10 mouse cellular contexts compared by ENCODE assay signal in genomic region chr5:31528560-31528959, GRCm38 (mm10). TPM values are rescaled to one million over a fixed set of nuclear protein-coding genes. Genes with fewer than 3 reads are reported as not detected.
DNase-seq lines count a peak whose midpoint lies in the region; ATAC-seq and TF ChIP-seq lines count a peak whose summit lies in the region.
"Had no signal": no experiment of that assay in that cellular context is flagged by ENCODE, and none has a peak within 500 bp of the region (broad histone marks: within the 10 kb centered on the region; RNA-seq: fewer than 3 reads in every experiment).

No protein-coding gene starts in this region.

- H3K36me3 ChIP-seq in forebrain, embryonic 10.5 days (replicated peaks), result peaks cover 50% of the 10 kb centered on the region
- peaks cover 33% of the 10 kb centered on the region for H3K36me3 ChIP-seq in forebrain, postnatal 0 days (ENCODE audit: insufficient read depth)
- peaks cover 45% of the 10 kb centered on the region for H3K36me3 ChIP-seq in midbrain, embryonic 12.5 days
- peaks cover 2% of the 10 kb centered on the region for H3K36me3 ChIP-seq in midbrain, embryonic 11.5 days (ENCODE audit: control insufficient read depth, insufficient read depth, low read length)
- H3K36me3 ChIP-seq in splenic B cell, adult 2 months (ENCODE audit: control insufficient read depth, insufficient read depth, low read length, poor library complexity, severe bottlenecking), result 0 out of 2 replicates have a peak, but pooled peaks cover 4% of the 10 kb centered on the region

- no peaks in the 10 kb centered on the region for H3K27me3 ChIP-seq in forebrain, embryonic 10.5 days (ENCODE audit: poor library complexity, severe bottlenecking)
- H3K27me3 ChIP-seq in forebrain, postnatal 0 days (ENCODE audit: insufficient read depth, low read length), result no peaks in the 10 kb centered on the region
- no peaks in the 10 kb centered on the region for H3K27me3 ChIP-seq in midbrain, embryonic 12.5 days
- H3K27me3 ChIP-seq in midbrain, embryonic 11.5 days (ENCODE audit: control insufficient read depth, insufficient read depth, low read length), result no peaks in the 10 kb centered on the region
- H3K27me3 ChIP-seq in splenic B cell, adult 2 months (ENCODE audit: control insufficient read depth, insufficient read depth, low read length, poor library complexity, severe bottlenecking), result no peaks in the 10 kb centered on the region

- no peak for TF ChIP-seq CTCF in forebrain, postnatal 0 days (IDR thresholded peaks at IDR 0.05; ENCODE audit: low read depth)

- H3K4me3 ChIP-seq in forebrain, embryonic 10.5 days, result peak overlapping the region; percentile 81; the same call in 1 of the 2 replicates
- H3K4me3 ChIP-seq in forebrain, postnatal 0 days (ENCODE audit: low read depth, low read length), result no peak overlapping the region
- no peak overlapping the region for H3K4me3 ChIP-seq in midbrain, embryonic 12.5 days
- H3K4me3 ChIP-seq in midbrain, embryonic 11.5 days (ENCODE audit: low read depth, low read length), result no peak overlapping the region

- no peak overlapping the region for H3K9ac ChIP-seq in forebrain, postnatal 0 days
- no peak overlapping the region for H3K9ac ChIP-seq in midbrain, embryonic 12.5 days (replicated peaks)
- H3K9ac ChIP-seq in midbrain, embryonic 11.5 days (ENCODE audit: low read length), result no peak overlapping the region

- no peaks in the 10 kb centered on the region for H3K9me3 ChIP-seq in forebrain, embryonic 10.5 days
- no peaks in the 10 kb centered on the region for H3K9me3 ChIP-seq in forebrain, postnatal 0 days (ENCODE audit: low read length)
- no peaks in the 10 kb centered on the region for H3K9me3 ChIP-seq in midbrain, embryonic 12.5 days
- no peaks in the 10 kb centered on the region for H3K9me3 ChIP-seq in midbrain, embryonic 11.5 days (ENCODE audit: control insufficient read depth, low read length)

- 71% methylated on average over 2 of the region's 2 CpGs for WGBS in forebrain, embryonic 10.5 days
- 60% methylated on average over 2 of the region's 2 CpGs for WGBS in forebrain, postnatal 0 days
- WGBS in midbrain, embryonic 12.5 days, result 57% methylated on average over 2 of the region's 2 CpGs
- WGBS in midbrain, embryonic 11.5 days, result 66% methylated on average over 2 of the region's 2 CpGs

- no peak overlapping the region for H3K4me2 ChIP-seq in forebrain, postnatal 0 days (ENCODE audit: low read depth)
- 0 out of 2 replicates have a peak overlapping the region, but pooled peaks have one; percentile 97 for H3K4me2 ChIP-seq in midbrain, embryonic 12.5 days (replicated peaks)
- H3K4me2 ChIP-seq in midbrain, embryonic 11.5 days, result no peak overlapping the region

- ATAC-seq in forebrain, postnatal 0 days, result no peak
- no peak for ATAC-seq in midbrain, embryonic 12.5 days (ENCODE audit: low FRiP score, low read depth)
- ATAC-seq in midbrain, embryonic 11.5 days (ENCODE audit: low FRiP score), result no peak
- peak; percentile 35 for ATAC-seq in inflammation-experienced regulatory T-cells, adult 6 months

- no peak for DNase-seq in forebrain, embryonic 10.5 days (ENCODE audit: extremely low spot score, low spot score)
- no peak for DNase-seq in forebrain, postnatal 0 days
- no peak for DNase-seq in midbrain, embryonic 11.5 days (ENCODE audit: low spot score, missing footprints)
- peak; percentile 51 for DNase-seq in splenic B cell, adult 2 months (ENCODE audit: low read depth, low spot score)
- no peak for DNase-seq in right cerebral cortex, postnatal 25 days
- DNase-seq in adrenal gland, postnatal 10 days, result no peak
- DNase-seq: adrenal gland, postnatal 25 days had no signal

- no peak overlapping the region for H3K27ac ChIP-seq in forebrain, embryonic 10.5 days
- H3K27ac ChIP-seq in forebrain, postnatal 0 days (ENCODE audit: low read depth, low read length), result no peak overlapping the region
- H3K27ac ChIP-seq in midbrain, embryonic 12.5 days (replicated peaks), result no peak overlapping the region
- H3K27ac ChIP-seq in midbrain, embryonic 11.5 days (ENCODE audit: low read depth, low read length), result no peak overlapping the region

- peaks cover 22% of the 10 kb centered on the region for H3K4me1 ChIP-seq in forebrain, embryonic 10.5 days
- H3K4me1 ChIP-seq in forebrain, postnatal 0 days (ENCODE audit: insufficient read depth), result peaks cover 18% of the 10 kb centered on the region
- peaks cover 21% of the 10 kb centered on the region for H3K4me1 ChIP-seq in midbrain, embryonic 12.5 days
- H3K4me1 ChIP-seq in midbrain, embryonic 11.5 days (ENCODE audit: control insufficient read depth, insufficient read depth, low read length), result peaks cover 10% of the 10 kb centered on the region

RNA-seq across cellular contexts. Expression of gene Supt7l, which starts 1.0 kb away (rescaled TPM):
- polyA plus RNA-seq in forebrain, embryonic 10.5 days (2016; fragmentation: Nextera tagmentation; extraction: Ambion mirVana), result 25.1 and 25.5 TPM in 2 replicates
- 25.2 and 29.6 TPM in 2 replicates for total RNA-seq in forebrain, postnatal 0 days (2014; rRNA removed)
- 10.6 and 19.7 TPM in 2 replicates for polyA plus RNA-seq in forebrain, postnatal 0 days (2015; fragmentation: Nextera tagmentation; extraction: Ambion mirVana)
- polyA plus RNA-seq in midbrain, embryonic 12.5 days (2016; fragmentation: Nextera tagmentation; extraction: Ambion mirVana), result 29.9 and 30.4 TPM in 2 replicates
- 19.2 and 21.4 TPM in 2 replicates for polyA plus RNA-seq in midbrain, embryonic 11.5 days (2014; fragmentation: Nextera tagmentation; extraction: Ambion mirVana)
- 10 to 100 TPM; 17.1 to 23.1 (median 18.4) TPM for polyA plus RNA-seq in inflammation-experienced regulatory T-cells, adult 6 months (2017; shearing (Covaris generic))
- 10 to 100 TPM; 16.0 to 20.9 TPM for total RNA-seq in adrenal gland, postnatal 10 days (2021)

RNA-seq across cellular contexts. Expression of gene Slc4a1ap, which starts 1.8 kb away (rescaled TPM):
- 29.0 and 29.2 TPM in 2 replicates for polyA plus RNA-seq in forebrain, embryonic 10.5 days (2016; fragmentation: Nextera tagmentation; extraction: Ambion mirVana)
- 29.3 and 36.9 TPM in 2 replicates for total RNA-seq in forebrain, postnatal 0 days (2014; rRNA removed)
- polyA plus RNA-seq in forebrain, postnatal 0 days (2015; fragmentation: Nextera tagmentation; extraction: Ambion mirVana), result 16.6 and 25.6 TPM in 2 replicates
- polyA plus RNA-seq in midbrain, embryonic 12.5 days (2016; fragmentation: Nextera tagmentation; extraction: Ambion mirVana), result 37.7 and 39.2 TPM in 2 replicates
- polyA plus RNA-seq in midbrain, embryonic 11.5 days (2014; fragmentation: Nextera tagmentation; extraction: Ambion mirVana), result 26.2 and 32.0 TPM in 2 replicates
- 10 to 100 TPM; 27.4 to 28.4 (median 28.0) TPM for polyA plus RNA-seq in inflammation-experienced regulatory T-cells, adult 6 months (2017; shearing (Covaris generic))
- 10 to 100 TPM; 27.9 to 28.5 TPM for total RNA-seq in adrenal gland, postnatal 10 days (2021)

RNA-seq across cellular contexts. Expression of gene Gpn1, which starts 34.0 kb away (rescaled TPM):
- polyA plus RNA-seq in forebrain, embryonic 10.5 days (2016; fragmentation: Nextera tagmentation; extraction: Ambion mirVana), result 108 and 111 TPM in 2 replicates
- total RNA-seq in forebrain, postnatal 0 days (2014; rRNA removed), result 36.6 and 40.4 TPM in 2 replicates
- 65.9 and 68.4 TPM in 2 replicates for polyA plus RNA-seq in forebrain, postnatal 0 days (2015; fragmentation: Nextera tagmentation; extraction: Ambion mirVana)
- polyA plus RNA-seq in midbrain, embryonic 12.5 days (2016; fragmentation: Nextera tagmentation; extraction: Ambion mirVana), result 70.9 and 72.3 TPM in 2 replicates
- polyA plus RNA-seq in midbrain, embryonic 11.5 days (2014; fragmentation: Nextera tagmentation; extraction: Ambion mirVana), result 70.9 and 71.2 TPM in 2 replicates
- polyA plus RNA-seq in inflammation-experienced regulatory T-cells, adult 6 months (2017; shearing (Covaris generic)), result 10 to 100 TPM; 47.7 to 62.6 (median 49.7) TPM
- 10 to 100 TPM; 22.9 to 23.3 TPM for total RNA-seq in adrenal gland, postnatal 10 days (2021)

RNA-seq across cellular contexts. Expression of gene 4930548H24Rik, which starts 43.0 kb away (rescaled TPM):
- 0.09 TPM in 2 replicates for polyA plus RNA-seq in forebrain, embryonic 10.5 days (2016; fragmentation: Nextera tagmentation; extraction: Ambion mirVana)
- 0.31 and 1.6 TPM in 2 replicates for total RNA-seq in forebrain, postnatal 0 days (2014; rRNA removed)
- polyA plus RNA-seq in forebrain, postnatal 0 days (2015; fragmentation: Nextera tagmentation; extraction: Ambion mirVana), result not detected in 2 replicates
- 0.22 TPM in 1 of 2 replicates, not detected in the other for polyA plus RNA-seq in midbrain, embryonic 12.5 days (2016; fragmentation: Nextera tagmentation; extraction: Ambion mirVana)
- polyA plus RNA-seq in midbrain, embryonic 11.5 days (2014; fragmentation: Nextera tagmentation; extraction: Ambion mirVana), result not detected in 2 replicates
- under 1 TPM in 1 of 3 experiments, not detected in 2; 0.28 TPM for polyA plus RNA-seq in inflammation-experienced regulatory T-cells, adult 6 months (2017; shearing (Covaris generic))
- under 1 TPM; 0.24 to 0.58 TPM for total RNA-seq in adrenal gland, postnatal 10 days (2021)
- total RNA-seq: adrenal gland, postnatal 25 days; gastrocnemius, adult 18-20 months had no signal
